1 mouse cellular context compared by ENCODE assay signal in genomic region chr7:127616336-127616735, GRCm38 (mm10).
TF ChIP-seq lines count a peak whose summit lies in the region.

No protein-coding gene starts in this region.

TF ChIP-seq in myocyte, 11 proteins besides CTCF, POLR2A, EP300 and RAD21:
- no peak for TF ChIP-seq MYOD1 (IDR thresholded peaks at IDR 0.05; ENCODE audit: control insufficient read depth in 1 of 3, insufficient read length in 2 of 3, low read depth in 2 of 3)
- no peak for TF ChIP-seq MAX (IDR thresholded peaks at IDR 0.05; ENCODE audit: low read depth)
- no peak for TF ChIP-seq POLR2AphosphoS2 (IDR thresholded peaks at IDR 0.05; ENCODE audit: insufficient read length, low read depth)
- TF ChIP-seq TCF12 (IDR thresholded peaks at IDR 0.05; ENCODE audit: insufficient read depth, poor library complexity, severe bottlenecking) = no peak
- TF ChIP-seq MYOG (IDR thresholded peaks at IDR 0.05; ENCODE audit: control insufficient read depth in 1 of 3, insufficient read depth in 1 of 3, insufficient read length in 2 of 3, low read depth in 2 of 3) = no peak
- TF ChIP-seq CEBPB (IDR thresholded peaks at IDR 0.05; ENCODE audit: insufficient read depth, poor library complexity, severe bottlenecking) = no peak
- no peak for TF ChIP-seq TCF3 (IDR thresholded peaks at IDR 0.05; ENCODE audit: insufficient read length, low read depth)
- no peak for TF ChIP-seq SRF (IDR thresholded peaks at IDR 0.05; ENCODE audit: control insufficient read depth, insufficient read length, low read depth)
- TF ChIP-seq USF1 (IDR thresholded peaks at IDR 0.05; ENCODE audit: low read depth) = no peak
- no peak for TF ChIP-seq E2F4 (IDR thresholded peaks at IDR 0.05; ENCODE audit: insufficient read depth)
- TF ChIP-seq REST (IDR thresholded peaks at IDR 0.05; ENCODE audit: insufficient read depth, insufficient read length) = no peak
